Mouse (Mus musculus) C2C12 (cell line): ENCODE measurements around the gene Vwa5b2.

ENCODE experiments used
- CTCF ChIP-seq: IDR thresholded peaks from one replicate; pipeline ENCODE4 v1.5.1; 2011; ENCODE audit not compliant: control insufficient read depth, insufficient read depth, insufficient read length
- MAX ChIP-seq: IDR thresholded peaks from one replicate; pipeline ENCODE4 v1.6.1; 2011; ENCODE audit warnings: mild to moderate bottlenecking, control low read depth
- USF1 ChIP-seq: IDR thresholded peaks from one replicate; pipeline ENCODE4 v1.6.1; 2011; ENCODE audit warnings: low read depth, mild to moderate bottlenecking, control low read depth, moderate library complexity

DNA sequence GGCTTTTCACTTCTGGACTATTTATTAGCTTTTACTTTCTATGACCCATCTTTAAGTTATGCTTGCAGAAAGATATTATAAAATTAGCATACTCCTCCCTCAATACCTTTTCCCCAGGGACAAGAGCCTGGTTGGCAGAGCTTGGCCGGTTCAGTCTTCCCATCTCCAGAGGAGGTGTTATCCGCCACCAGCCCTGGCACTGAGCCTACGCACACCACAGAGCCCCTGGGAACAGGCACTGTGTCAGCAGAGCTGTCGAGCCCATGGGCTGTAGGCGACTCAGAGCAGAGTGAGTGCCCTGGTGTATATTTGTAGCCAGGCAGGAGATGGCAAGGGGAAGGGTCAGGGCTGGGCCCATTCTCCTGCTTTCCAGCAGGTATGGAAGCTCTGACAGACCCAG lies 11.2 kb downstream of the Vwa5b2 start:
- TF ChIP-seq CTCF (no peak), MAX (no peak), USF1 (no peak)
